ENCODE assay signal across 14 mouse cellular contexts in genomic region chr15:90294353-90294922, GRCm38 (mm10).
"Had no signal": no experiment of that assay in that cellular context is flagged by ENCODE, and none has a peak within 500 bp of the region (broad histone marks: within the 10 kb centered on the region; RNA-seq: fewer than 3 reads in every experiment).

No protein-coding gene starts in this region.

- H3K4me1 ChIP-seq: limb, embryonic 15.5 days; liver, embryonic 12.5 days; neural tube, embryonic 15.5 days had no signal

- DNase-seq: kidney, adult 2 months; left cerebral cortex, postnatal 4 days; lung, embryonic 14.5 days; lung, postnatal 10 days; lung, postnatal 4 days; right cerebral cortex, postnatal 4 days; spleen, adult 18-20 months; thymus, adult 18-20 months; thymus, postnatal 14 days had no signal

- ATAC-seq: intestine, embryonic 16.5 days; liver, embryonic 12.5 days had no signal

- H3K4me3 ChIP-seq: limb, embryonic 15.5 days; liver, embryonic 12.5 days; midbrain, embryonic 12.5 days; neural tube, embryonic 15.5 days had no signal

- H3K9me3 ChIP-seq: limb, embryonic 15.5 days; liver, embryonic 12.5 days; midbrain, embryonic 12.5 days; neural tube, embryonic 15.5 days had no signal

- H3K27ac ChIP-seq: limb, embryonic 15.5 days; liver, embryonic 12.5 days; midbrain, embryonic 12.5 days; neural tube, embryonic 15.5 days had no signal

- H3K9ac ChIP-seq: limb, embryonic 15.5 days; liver, embryonic 12.5 days; lung, embryonic 14.5 days; midbrain, embryonic 12.5 days; neural tube, embryonic 15.5 days had no signal

- H3K4me2 ChIP-seq: limb, embryonic 15.5 days; liver, embryonic 12.5 days; lung, embryonic 14.5 days; midbrain, embryonic 12.5 days; neural tube, embryonic 15.5 days had no signal

- H3K36me3 ChIP-seq: limb, embryonic 15.5 days; liver, embryonic 12.5 days; midbrain, embryonic 12.5 days; neural tube, embryonic 15.5 days had no signal

- H3K27me3 ChIP-seq: limb, embryonic 15.5 days; liver, embryonic 12.5 days; midbrain, embryonic 12.5 days; neural tube, embryonic 15.5 days had no signal
